In the genomic region with DNA sequence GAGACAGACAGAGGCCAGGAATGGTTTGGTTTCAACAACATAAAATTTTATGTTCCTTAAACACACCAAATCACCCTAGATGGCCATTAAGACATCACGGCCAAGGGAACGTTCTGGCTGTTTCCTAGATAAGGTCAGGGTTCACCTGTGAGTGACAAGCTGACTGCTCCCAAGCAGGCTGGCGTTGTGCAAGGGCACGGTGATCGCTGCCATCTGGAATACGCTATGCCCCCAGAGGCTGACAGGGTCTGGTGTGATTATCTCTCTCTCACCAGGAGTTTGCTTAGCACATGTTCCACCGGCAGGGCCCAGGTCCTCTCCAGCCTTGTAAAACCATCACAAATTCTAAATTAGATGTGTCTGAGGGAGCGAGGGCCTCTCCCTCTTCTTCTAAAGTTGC, we compare ENCODE assay signal across 21 mouse cellular contexts.
A peak's percentile ranks its signal among the peaks of the same experiment; 100 is the strongest.
DNase-seq lines count a peak whose midpoint lies in the region; ATAC-seq and TF ChIP-seq lines count a peak whose summit lies in the region.
"Had no signal": no experiment of that assay in that cellular context is flagged by ENCODE, and none has a peak within 500 bp of the region (broad histone marks: within the 10 kb centered on the region; RNA-seq: fewer than 3 reads in every experiment).

No protein-coding gene starts in this region.

- DNase-seq in cerebellum, postnatal 10 days = peak; percentile 28 to 37
- DNase-seq in cerebellum, postnatal 14 days = no peak
- peak; percentile 15 for DNase-seq in kidney, postnatal 0 days (ENCODE audit: low spot score)
- no peak for DNase-seq in kidney, postnatal 4 days
- DNase-seq in large intestine, adult 2 months (ENCODE audit: low read depth, low spot score) = peak; percentile 11
- no peak for DNase-seq in forebrain, embryonic 11.5 days (ENCODE audit: low spot score)
- no peak for DNase-seq in gastrocnemius, postnatal 36 days
- DNase-seq: cerebellum, adult 2 months; cerebellum, postnatal 25 days; gastrocnemius, postnatal 14 days; heart, postnatal 4 days; kidney, adult 8-10 months had no signal

- H3K4me3 ChIP-seq in kidney, postnatal 0 days (replicated peaks; ENCODE audit: low read depth, low read length) = no peak overlapping the region
- no peak overlapping the region for H3K4me3 ChIP-seq in forebrain, embryonic 11.5 days (ENCODE audit: low read depth, low read length)
- H3K4me3 ChIP-seq: embryonic facial prominence, embryonic 15.5 days; erythroblast, embryonic 14.5 days; forebrain, embryonic 10.5 days; forebrain, embryonic 15.5 days; heart, embryonic 13.5 days; hindbrain, embryonic 12.5 days had no signal

- H3K9me3 ChIP-seq in kidney, postnatal 0 days (replicated peaks; ENCODE audit: low read length) = no peaks in the 10 kb centered on the region
- H3K9me3 ChIP-seq in forebrain, embryonic 11.5 days (ENCODE audit: control insufficient read depth, low read length) = no peaks in the 10 kb centered on the region
- H3K9me3 ChIP-seq: embryonic facial prominence, embryonic 15.5 days; forebrain, embryonic 10.5 days; forebrain, embryonic 15.5 days; heart, embryonic 13.5 days; hindbrain, embryonic 12.5 days had no signal

- no peak for ATAC-seq in kidney, postnatal 0 days (replicated peaks; ENCODE audit: low FRiP score, low read depth)
- ATAC-seq in forebrain, embryonic 11.5 days (replicated peaks; ENCODE audit: low FRiP score) = no peak
- ATAC-seq: forebrain, embryonic 15.5 days; hindbrain, embryonic 16.5 days; inflammation-experienced regulatory T-cells, adult 6 months; intestine, postnatal 0 days had no signal

- H3K4me1 ChIP-seq in kidney, postnatal 0 days (replicated peaks; ENCODE audit: insufficient read depth, low read length) = no peaks in the 10 kb centered on the region
- H3K4me1 ChIP-seq in forebrain, embryonic 11.5 days (replicated peaks; ENCODE audit: control insufficient read depth, insufficient read depth, low read length) = no peaks in the 10 kb centered on the region

- no peak for TF ChIP-seq CTCF in kidney, postnatal 0 days (IDR thresholded peaks at IDR 0.05; ENCODE audit: low read depth)

- peaks cover 44% of the 10 kb centered on the region for H3K27me3 ChIP-seq in kidney, postnatal 0 days (ENCODE audit: insufficient read depth, low read length)
- no peaks in the 10 kb centered on the region for H3K27me3 ChIP-seq in forebrain, embryonic 11.5 days (ENCODE audit: control insufficient read depth, insufficient read depth, low read length)
- H3K27me3 ChIP-seq: embryonic facial prominence, embryonic 15.5 days; forebrain, embryonic 15.5 days had no signal

- no peaks in the 10 kb centered on the region for H3K36me3 ChIP-seq in kidney, postnatal 0 days (ENCODE audit: insufficient read depth, low read length)
- H3K36me3 ChIP-seq in forebrain, embryonic 11.5 days (ENCODE audit: control insufficient read depth, insufficient read depth, low read length) = no peaks in the 10 kb centered on the region
- H3K36me3 ChIP-seq: embryonic facial prominence, embryonic 15.5 days; forebrain, embryonic 10.5 days; forebrain, embryonic 15.5 days; heart, embryonic 13.5 days; hindbrain, embryonic 12.5 days had no signal

- H3K9ac ChIP-seq in kidney, postnatal 0 days (ENCODE audit: low read depth, low read length) = no peak overlapping the region
- H3K9ac ChIP-seq in forebrain, embryonic 11.5 days (ENCODE audit: low read length) = no peak overlapping the region
- H3K9ac ChIP-seq: embryonic facial prominence, embryonic 15.5 days; forebrain, embryonic 15.5 days; heart, embryonic 13.5 days; hindbrain, embryonic 12.5 days had no signal

- intact Hi-C loops in gastrocnemius, postnatal 36 days (cut with DNase I) = loop anchor here (5.0 kb wide), 1 partner anchor 166 kb away; a partner anchor contains a TSS

- H3K27ac ChIP-seq in kidney, postnatal 0 days = no peak overlapping the region
- no peak overlapping the region for H3K27ac ChIP-seq in forebrain, embryonic 11.5 days (ENCODE audit: low read depth, low read length)
- H3K27ac ChIP-seq: embryonic facial prominence, embryonic 15.5 days; forebrain, embryonic 10.5 days; forebrain, embryonic 15.5 days; heart, embryonic 13.5 days; hindbrain, embryonic 12.5 days had no signal

- H3K4me2 ChIP-seq in kidney, postnatal 0 days (ENCODE audit: low read length) = no peak overlapping the region
- H3K4me2 ChIP-seq in forebrain, embryonic 11.5 days (ENCODE audit: low read depth, low read length, severe bottlenecking) = no peak overlapping the region
- H3K4me2 ChIP-seq: embryonic facial prominence, embryonic 15.5 days; forebrain, embryonic 15.5 days; heart, embryonic 13.5 days; hindbrain, embryonic 12.5 days had no signal

- 33% methylated on average over 8 of the region's 8 CpGs for WGBS in kidney, postnatal 0 days
- 45% methylated on average over 8 of the region's 8 CpGs for WGBS in large intestine, adult 2 months
- 85% methylated on average over 8 of the region's 8 CpGs for WGBS in forebrain, embryonic 11.5 days

Comparison
In these comparisons a context has a peak if more than half of its experiments do, and no peak if none do; other contexts are left out.
1. DNase-seq: peak in cerebellum, postnatal 10 days (2 of 2), kidney, postnatal 0 days (single experiment) and large intestine, adult 2 months (single experiment); none in cerebellum, postnatal 14 days (0 of 2), kidney, postnatal 4 days (0 of 2), forebrain, embryonic 11.5 days (single experiment) and gastrocnemius, postnatal 36 days (0 of 2).